ENCODE assay signal across 10 mouse cellular contexts in genomic region chr19:47917396-47917795, GRCm38 (mm10). TPM values are rescaled to one million over a fixed set of nuclear protein-coding genes. Genes with fewer than 3 reads are reported as not detected.
DNase-seq lines count a peak whose midpoint lies in the region; ATAC-seq lines count a peak whose summit lies in the region.
"Had no signal": no experiment of that assay in that cellular context is flagged by ENCODE, and none has a peak within 500 bp of the region (broad histone marks: within the 10 kb centered on the region; RNA-seq: fewer than 3 reads in every experiment).

No protein-coding gene starts in this region.

- no peaks in the 10 kb centered on the region for H3K9me3 ChIP-seq in heart, embryonic 15.5 days (replicated peaks)
- no peaks in the 10 kb centered on the region for H3K9me3 ChIP-seq in hindbrain, embryonic 14.5 days (ENCODE audit: control insufficient read depth, low read length)
- H3K9me3 ChIP-seq in midbrain, embryonic 13.5 days = no peaks in the 10 kb centered on the region

- intact Hi-C loops in heart, postnatal 14 days (cut with DNase I) = no loop called here

- H3K4me1 ChIP-seq in heart, embryonic 15.5 days (replicated peaks) = peaks cover 40% of the 10 kb centered on the region
- peaks cover 5% of the 10 kb centered on the region for H3K4me1 ChIP-seq in brown adipose tissue, adult 24 weeks (ENCODE audit: control insufficient read depth, insufficient read depth, insufficient read length, low read length)
- H3K4me1 ChIP-seq in hindbrain, embryonic 14.5 days (replicated peaks; ENCODE audit: control insufficient read depth, insufficient read depth, low read length) = peaks cover 21% of the 10 kb centered on the region; the same call in 1 of the 2 replicates
- peaks cover 24% of the 10 kb centered on the region for H3K4me1 ChIP-seq in midbrain, embryonic 13.5 days (replicated peaks)

- peak overlapping the region; percentile 88 for H3K4me3 ChIP-seq in heart, embryonic 15.5 days
- 0 out of 2 replicates have a peak overlapping the region, but pooled peaks have one; percentile 89 for H3K4me3 ChIP-seq in brown adipose tissue, adult 24 weeks (ENCODE audit: insufficient read depth, low read depth, low read length)
- H3K4me3 ChIP-seq in hindbrain, embryonic 14.5 days (replicated peaks; ENCODE audit: low read length) = 0 out of 2 replicates have a peak overlapping the region, but pooled peaks have one; percentile 66
- peak overlapping the region; percentile 81 for H3K4me3 ChIP-seq in midbrain, embryonic 13.5 days (replicated peaks)

- H3K27ac ChIP-seq in heart, embryonic 15.5 days = peak overlapping the region; percentile 98
- H3K27ac ChIP-seq in brown adipose tissue, adult 24 weeks (replicated peaks; ENCODE audit: low read depth, low read length) = no peak overlapping the region
- H3K27ac ChIP-seq in hindbrain, embryonic 14.5 days = no peak overlapping the region
- no peak overlapping the region for H3K27ac ChIP-seq in midbrain, embryonic 13.5 days
- H3K27ac ChIP-seq: layer of hippocampus, adult 2 months had no signal

- ATAC-seq in heart, embryonic 15.5 days (replicated peaks; ENCODE audit: insufficient number of reproducible peaks, insufficient read depth, low FRiP score, low read depth) = no peak
- no peak for ATAC-seq in hindbrain, embryonic 14.5 days (ENCODE audit: low FRiP score)
- no peak for ATAC-seq in midbrain, embryonic 13.5 days

- H3K36me3 ChIP-seq in heart, embryonic 15.5 days = no peaks in the 10 kb centered on the region
- H3K36me3 ChIP-seq in hindbrain, embryonic 14.5 days (replicated peaks; ENCODE audit: control insufficient read depth, insufficient read depth) = no peaks in the 10 kb centered on the region
- no peaks in the 10 kb centered on the region for H3K36me3 ChIP-seq in midbrain, embryonic 13.5 days

- DNase-seq in heart, postnatal 14 days = no peak
- DNase-seq in hindbrain, embryonic 14.5 days (ENCODE audit: low spot score) = no peak
- no peak for DNase-seq in adrenal gland, postnatal 25 days
- no peak for DNase-seq in thymus, postnatal 36 days
- no peak for DNase-seq in testis, postnatal 14 days (ENCODE audit: low spot score)
- DNase-seq: cerebellum, adult 9-11 months had no signal

- peak overlapping the region; percentile 92 for H3K9ac ChIP-seq in heart, embryonic 15.5 days
- H3K9ac ChIP-seq in hindbrain, embryonic 14.5 days = 0 out of 2 replicates have a peak overlapping the region, but pooled peaks have one; percentile 20
- H3K9ac ChIP-seq in midbrain, embryonic 13.5 days (replicated peaks) = peak overlapping the region; percentile 77; the same call in 1 of the 2 replicates

- no peaks in the 10 kb centered on the region for H3K27me3 ChIP-seq in heart, embryonic 15.5 days
- H3K27me3 ChIP-seq in hindbrain, embryonic 14.5 days (ENCODE audit: control insufficient read depth, insufficient read depth, low read length) = no peaks in the 10 kb centered on the region
- H3K27me3 ChIP-seq in midbrain, embryonic 13.5 days = no peaks in the 10 kb centered on the region

- peak overlapping the region; percentile 80 for H3K4me2 ChIP-seq in heart, embryonic 15.5 days
- H3K4me2 ChIP-seq in hindbrain, embryonic 14.5 days (replicated peaks) = peak overlapping the region; percentile 85
- H3K4me2 ChIP-seq in midbrain, embryonic 13.5 days (replicated peaks) = peak overlapping the region; percentile 91

- 35% methylated on average over 4 of the region's 4 CpGs for WGBS in heart, embryonic 15.5 days
- 13% methylated on average over 4 of the region's 4 CpGs for WGBS in hindbrain, embryonic 14.5 days
- 9% methylated on average over 4 of the region's 4 CpGs for WGBS in midbrain, embryonic 13.5 days

RNA-seq across cellular contexts. Expression of gene Cfap43, which starts 1.7 kb away (rescaled TPM):
- polyA plus RNA-seq in heart, embryonic 15.5 days (2015; fragmentation: Nextera tagmentation; extraction: Ambion mirVana) = 0.08 and 0.24 TPM in 2 replicates
- total RNA-seq in heart, postnatal 14 days (2021) = under 1 TPM in 1 of 2 experiments, not detected in 1; 0.81 TPM
- not detected in 2 replicates for polyA plus RNA-seq in brown adipose tissue, adult 24 weeks (2012; ENCODE audit: insufficient read depth, insufficient read length, missing spikeins)
- polyA plus RNA-seq in hindbrain, embryonic 14.5 days (2014; fragmentation: Nextera tagmentation; extraction: Ambion mirVana) = 2.3 and 4.2 TPM in 2 replicates
- 0.24 and 0.36 TPM in 2 replicates for polyA plus RNA-seq in midbrain, embryonic 13.5 days (2015; fragmentation: Nextera tagmentation; extraction: Ambion mirVana)
- total RNA-seq in adrenal gland, postnatal 25 days (2021) = not detected in 2 replicates

RNA-seq across cellular contexts. Expression of gene Itprip, which starts 1.7 kb away (rescaled TPM):
- polyA plus RNA-seq in heart, embryonic 15.5 days (2015; fragmentation: Nextera tagmentation; extraction: Ambion mirVana) = 17.4 and 20.7 TPM in 2 replicates
- 1 to 10 TPM; 8.0 to 8.1 TPM for total RNA-seq in heart, postnatal 14 days (2021)
- 0.42 and 1.6 TPM in 2 replicates for polyA plus RNA-seq in brown adipose tissue, adult 24 weeks (2012; ENCODE audit: insufficient read depth, insufficient read length, missing spikeins)
- polyA plus RNA-seq in hindbrain, embryonic 14.5 days (2014; fragmentation: Nextera tagmentation; extraction: Ambion mirVana) = 4.1 and 5.4 TPM in 2 replicates
- polyA plus RNA-seq in midbrain, embryonic 13.5 days (2015; fragmentation: Nextera tagmentation; extraction: Ambion mirVana) = 8.5 and 9.2 TPM in 2 replicates
- total RNA-seq in adrenal gland, postnatal 25 days (2021) = 11.8 and 17.0 TPM in 2 replicates

RNA-seq across cellular contexts. Expression of gene Cfap58, which starts 20.1 kb away (rescaled TPM):
- 0.09 TPM in 1 of 2 replicates, not detected in the other for polyA plus RNA-seq in heart, embryonic 15.5 days (2015; fragmentation: Nextera tagmentation; extraction: Ambion mirVana)
- total RNA-seq in heart, postnatal 14 days (2021) = 1 to 10 TPM; 1.3 to 2.1 TPM
- polyA plus RNA-seq in brown adipose tissue, adult 24 weeks (2012; ENCODE audit: insufficient read depth, insufficient read length, missing spikeins) = not detected in 2 replicates
- polyA plus RNA-seq in hindbrain, embryonic 14.5 days (2014; fragmentation: Nextera tagmentation; extraction: Ambion mirVana) = 0.46 and 1.1 TPM in 2 replicates
- polyA plus RNA-seq in midbrain, embryonic 13.5 days (2015; fragmentation: Nextera tagmentation; extraction: Ambion mirVana) = 0.32 and 0.48 TPM in 2 replicates
- not detected in 2 replicates for total RNA-seq in adrenal gland, postnatal 25 days (2021)

RNA-seq across cellular contexts. Expression of gene Gsto2, which starts 52.1 kb away (rescaled TPM):
- polyA plus RNA-seq in heart, embryonic 15.5 days (2015; fragmentation: Nextera tagmentation; extraction: Ambion mirVana) = 0.74 and 1.2 TPM in 2 replicates
- total RNA-seq in heart, postnatal 14 days (2021) = 1 to 10 TPM; 1.6 to 1.7 TPM
- 6.9 and 8.8 TPM in 2 replicates for polyA plus RNA-seq in brown adipose tissue, adult 24 weeks (2012; ENCODE audit: insufficient read depth, insufficient read length, missing spikeins)
- 1.2 and 1.3 TPM in 2 replicates for polyA plus RNA-seq in hindbrain, embryonic 14.5 days (2014; fragmentation: Nextera tagmentation; extraction: Ambion mirVana)
- polyA plus RNA-seq in midbrain, embryonic 13.5 days (2015; fragmentation: Nextera tagmentation; extraction: Ambion mirVana) = 1.2 and 1.5 TPM in 2 replicates
- 1.4 and 2.9 TPM in 2 replicates for total RNA-seq in adrenal gland, postnatal 25 days (2021)

Comparison
In these comparisons a context has a peak if more than half of its experiments do, and no peak if none do; other contexts are left out.
1. H3K9ac ChIP-seq: peak in every context shown above with its lines; median percentile 92 in heart, embryonic 15.5 days; 77 in midbrain, embryonic 13.5 days; 20 in hindbrain, embryonic 14.5 days.